Mouse (Mus musculus): ENCODE data around the gene Olfr418.

DNA sequence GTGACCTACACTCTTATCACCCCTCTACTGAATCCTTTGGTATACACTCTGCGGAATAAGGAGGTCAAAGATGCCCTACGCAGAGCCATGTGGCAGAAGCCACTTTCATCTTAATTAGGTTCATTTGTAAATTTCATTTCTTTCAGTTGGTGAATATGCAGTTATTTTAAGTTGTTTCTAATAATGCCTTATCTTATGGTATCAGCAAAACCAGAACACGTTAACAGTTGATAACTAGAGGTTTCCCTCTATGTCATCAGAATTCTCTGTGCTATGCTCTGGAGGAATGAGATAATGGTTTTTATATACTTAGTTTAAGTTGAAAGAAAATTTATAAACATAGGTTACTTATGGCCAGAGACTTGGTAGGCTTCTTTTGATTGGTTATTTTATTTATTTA is 49.3 kb upstream of the Olfr418 start:
- peak; percentile 77; the same call in 1 of the 2 replicates for TF ChIP-seq BHLHE40 (IDR thresholded peaks at IDR 0.05; ENCODE audit: borderline replicate concordance, low read depth, low read length)
- TF ChIP-seq MAX (IDR thresholded peaks at IDR 0.05; ENCODE audit: low read length), result 0 out of 2 replicates have a peak, but pooled peaks have one; percentile 43
- no peak; the same call in 1 of the 2 replicates for TF ChIP-seq CHD2 (IDR thresholded peaks at IDR 0.05; ENCODE audit: low read length)
- TF ChIP-seq MEF2A (IDR thresholded peaks at IDR 0.05; ENCODE audit: extremely low read depth, insufficient replicate concordance, low read depth, low read length, poor library complexity, severe bottlenecking), result peak; percentile 98
- peak; percentile 99 to 100 for TF ChIP-seq EP300 (IDR thresholded peaks at IDR 0.05; ENCODE audit: low read depth in 1 of 2, low read length in 2 of 2)
- no peak for TF ChIP-seq CTCF (IDR thresholded peaks at IDR 0.05 in 2 of 3, conservative IDR thresholded peaks at IDR 0.05 in 1 of 3; ENCODE audit: control insufficient read depth in 1 of 3, insufficient read depth in 1 of 3, low read depth in 2 of 3, low read length in 3 of 3, poor library complexity in 1 of 3, severe bottlenecking in 1 of 3)
